Mouse (Mus musculus) adrenal gland, adult 18-20 months (tissue): ENCODE measurements around the gene Ercc6l2. TPM values are rescaled to one million over a fixed set of nuclear protein-coding genes. Genes with fewer than 3 reads are reported as not detected.
A peak's percentile ranks its signal among the peaks of the same experiment; 100 is the strongest.

ENCODE experiments used
- DNase-seq, 2 experiments: peaks; one replicate each; pipeline ENCODE4 v3.0.0; 2021 to 2022; ENCODE audit warnings: low spot score in 2 of 2
- long read RNA-seq, 2 experiments: library from polyadenylated mRNA; stranded (forward); transcript quantifications; one replicate each; pipeline ENCODE4 v2.0.0; 2021
- total RNA-seq, 2 experiments: library from RNA; stranded (reverse); gene quantifications; 1 replicate in 1 of 2; 2 replicates in 1 of 2; pipeline ENCODE4 v1.2.3; 2021

Gene Ercc6l2
- total RNA-seq: 10 to 100 TPM; 18.7 to 22.9 TPM
- long read RNA-seq, experiment 1, partial matches to known transcripts: 3 of 6 reads
- long read RNA-seq, experiment 1, other reads (novel, unspliced or antisense): 2 of 6 reads
- long read RNA-seq, experiment 2, partial matches to known transcripts: 18 of 23 reads
- long read RNA-seq, experiment 2, other reads (novel, unspliced or antisense): 4 of 23 reads

GRCm38 (mm10) chr13:63814746-63815681, at the start of gene Ercc6l2:
Ercc6l2 (plus strand) TSS chr13:63815240.
- peak; percentile 95 to 97 for DNase-seq

GRCm38 (mm10) chr13:63766065-63766464, 49.0 kb upstream of the Ercc6l2 start:
- no peak for DNase-seq

GRCm38 (mm10) chr13:63771009-63771408, 44.0 kb upstream of the Ercc6l2 start:
- DNase-seq: no peak

GRCm38 (mm10) chr13:63778925-63779324, 36.1 kb upstream of the Ercc6l2 start:
- no peak for DNase-seq

GRCm38 (mm10) chr13:63779376-63780291, 35.4 kb upstream of the Ercc6l2 start:
- DNase-seq: no peak

GRCm38 (mm10) chr13:63792234-63792831, 22.7 kb upstream of the Ercc6l2 start:
- no peak for DNase-seq

GRCm38 (mm10) chr13:63793345-63794308, 21.4 kb upstream of the Ercc6l2 start:
- no peak for DNase-seq

GRCm38 (mm10) chr13:63798677-63799076, 16.4 kb upstream of the Ercc6l2 start:
- DNase-seq: no peak

GRCm38 (mm10) chr13:63799940-63800339, 15.1 kb upstream of the Ercc6l2 start:
- no peak for DNase-seq

GRCm38 (mm10) chr13:63801289-63801688, 13.8 kb upstream of the Ercc6l2 start:
- DNase-seq: no peak

- DNase-seq: no peak
These were observed 7.8 kb upstream of the Ercc6l2 start for GRCm38 (mm10) chr13:63807233-63807632.

GRCm38 (mm10) chr13:63807979-63808378, 7.1 kb upstream of the Ercc6l2 start:
- no peak for DNase-seq

GRCm38 (mm10) chr13:63811477-63811876, 3.6 kb upstream of the Ercc6l2 start:
- DNase-seq: no peak

GRCm38 (mm10) chr13:63815931-63816330, 891 bp downstream of the Ercc6l2 start:
- no peak for DNase-seq

GRCm38 (mm10) chr13:63845758-63846157, 30.7 kb downstream of the Ercc6l2 start:
- DNase-seq: no peak

- DNase-seq: no peak
These were observed 35.4 kb downstream of the Ercc6l2 start for GRCm38 (mm10) chr13:63850308-63851011.

- no peak for DNase-seq
These were observed 57.7 kb downstream of the Ercc6l2 start for GRCm38 (mm10) chr13:63872585-63873282.

- DNase-seq: no peak
These were observed 62.1 kb downstream of the Ercc6l2 start for GRCm38 (mm10) chr13:63877138-63877537.
